Mouse (Mus musculus): ENCODE measurements around the gene Pid1. TPM values are rescaled to one million over a fixed set of nuclear protein-coding genes. Genes with fewer than 3 reads are reported as not detected.

Gene Pid1
- total RNA-seq (2021) = 18.8 and 21.2 TPM in 2 replicates
- long read RNA-seq, transcript Pid1-201 (3 exons, 2,664 nt) = major isoform, 94 of 120 reads
- long read RNA-seq, partial matches to known transcripts = 1 of 120 reads
- long read RNA-seq, other reads (novel, unspliced or antisense) = 20 of 120 reads

DNA sequence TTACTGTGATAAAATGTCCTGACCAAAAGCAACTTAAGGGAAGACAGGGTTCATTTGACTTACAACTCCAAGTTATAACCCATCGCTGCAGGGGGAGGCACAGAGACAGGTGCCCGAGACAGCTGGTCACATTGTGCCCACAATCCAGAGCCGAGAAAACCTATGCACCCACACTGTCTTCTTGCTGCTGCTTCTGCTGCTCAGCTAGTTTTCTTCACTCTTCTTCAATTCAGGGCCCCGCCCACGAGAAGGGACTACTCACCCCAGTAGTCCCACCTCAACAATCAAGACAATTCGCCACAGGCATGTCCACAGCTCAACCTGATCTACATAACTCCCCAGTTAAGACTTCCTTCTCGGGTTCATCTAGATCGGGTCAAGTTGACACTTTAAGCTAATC, at the start of gene Pid1:
Gene Pid1, minus strand, starts transcription at position 214 of the 400 bp plus-strand sequence.
- DNase-seq = no peak

- DNase-seq = no peak
These were observed 45.5 kb upstream of the Pid1 start for GRCm38 (mm10) chr1:84409514-84409913.

DNA sequence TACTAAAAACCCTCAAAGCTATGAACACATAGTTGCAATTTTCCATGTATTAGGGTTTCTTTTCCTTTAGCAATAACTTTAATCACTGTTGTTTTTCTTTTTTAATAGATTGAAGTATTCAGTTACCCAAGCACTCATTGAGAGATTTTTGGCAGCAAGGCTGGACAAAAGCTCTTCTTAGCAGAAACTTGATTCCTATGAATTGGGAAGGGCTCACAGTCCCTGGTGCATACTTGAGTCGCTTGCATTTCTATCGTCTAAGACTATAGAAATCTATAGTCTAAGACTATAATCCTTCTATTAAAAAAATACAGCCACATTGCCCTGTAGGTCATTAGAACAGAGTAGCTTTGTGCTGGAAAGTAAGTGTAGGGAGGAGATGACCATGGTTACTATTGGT, 44.9 kb upstream of the Pid1 start:
- DNase-seq = no peak

- DNase-seq = peak; percentile 15
These were observed 42.9 kb upstream of the Pid1 start for GRCm38 (mm10) chr1:84406891-84407290.

DNA sequence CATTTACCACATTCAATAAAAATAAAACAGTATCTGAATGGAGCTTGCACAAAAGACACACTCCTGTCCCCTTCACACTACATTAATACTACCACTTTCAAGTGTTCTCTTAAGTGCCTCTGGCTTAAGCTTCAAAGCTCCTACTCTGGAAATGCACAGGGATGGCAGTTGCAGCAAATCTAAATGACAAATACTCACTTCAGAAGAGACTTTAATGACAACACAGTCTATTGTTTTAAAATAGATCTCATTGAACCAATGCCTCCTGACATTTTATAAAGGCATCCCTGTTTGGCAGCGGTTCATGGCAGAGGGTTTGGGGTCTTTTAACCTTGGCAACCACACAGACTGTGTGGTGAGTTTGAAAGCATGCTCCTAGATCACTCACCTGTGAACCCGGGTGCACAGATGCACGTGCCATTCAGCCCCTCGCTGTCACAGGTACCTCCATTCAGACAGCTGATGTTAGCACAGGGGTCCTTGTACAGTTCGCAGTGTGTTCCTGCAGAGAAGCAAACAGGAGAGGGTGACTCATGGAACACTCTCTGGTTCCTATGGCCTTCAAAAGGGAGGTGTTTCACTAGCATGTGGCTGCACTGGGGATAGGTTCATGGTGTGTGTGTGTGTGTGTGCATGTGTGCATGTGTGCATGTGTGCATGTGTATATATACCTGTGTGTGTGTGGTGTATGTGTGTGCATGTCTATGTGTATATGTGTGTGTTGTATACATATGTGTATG, 41.7 kb upstream of the Pid1 start:
- DNase-seq = no peak

DNA sequence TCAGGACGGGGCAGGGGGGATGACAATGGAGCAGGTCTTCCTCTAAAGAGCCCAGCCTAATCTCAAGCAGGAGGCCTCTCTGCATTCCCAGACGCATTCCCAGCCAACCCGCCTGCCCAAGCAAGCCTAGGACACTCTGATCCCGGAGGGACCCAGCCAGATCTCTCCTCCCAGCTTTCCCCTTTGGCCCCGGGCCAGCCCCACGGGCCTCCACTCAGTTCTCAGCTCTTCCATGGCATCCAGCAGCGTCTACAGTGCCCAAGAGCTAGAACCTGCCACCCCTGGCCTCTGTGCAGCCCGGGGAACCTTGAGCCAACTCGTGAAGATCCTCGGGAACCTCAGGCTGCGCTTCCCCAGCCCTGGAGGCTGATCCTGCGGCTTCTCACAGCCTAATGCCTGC, 40.9 kb upstream of the Pid1 start:
- no peak for DNase-seq

DNA sequence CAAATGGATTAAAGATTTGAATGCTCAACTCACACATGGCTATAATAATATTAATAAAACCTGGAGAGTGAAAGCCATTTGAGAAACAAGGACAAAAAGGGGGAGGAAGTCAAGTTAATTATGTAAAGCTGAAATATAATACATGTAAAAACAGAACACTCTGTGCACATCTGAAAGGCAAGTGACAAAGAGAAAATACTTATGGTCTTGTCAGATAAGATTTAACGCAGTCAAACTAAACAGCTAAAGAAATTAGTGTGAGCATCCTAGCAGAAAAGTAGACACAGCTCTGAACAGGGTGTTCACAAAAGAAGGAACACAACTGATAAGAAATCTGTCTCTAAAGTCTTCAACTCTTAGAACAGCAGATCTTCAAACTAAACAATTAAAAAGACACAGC, 38.2 kb upstream of the Pid1 start:
- DNase-seq = no peak

GRCm38 (mm10) chr1:84399671-84400070, 35.7 kb upstream of the Pid1 start:
- no peak for DNase-seq

DNA sequence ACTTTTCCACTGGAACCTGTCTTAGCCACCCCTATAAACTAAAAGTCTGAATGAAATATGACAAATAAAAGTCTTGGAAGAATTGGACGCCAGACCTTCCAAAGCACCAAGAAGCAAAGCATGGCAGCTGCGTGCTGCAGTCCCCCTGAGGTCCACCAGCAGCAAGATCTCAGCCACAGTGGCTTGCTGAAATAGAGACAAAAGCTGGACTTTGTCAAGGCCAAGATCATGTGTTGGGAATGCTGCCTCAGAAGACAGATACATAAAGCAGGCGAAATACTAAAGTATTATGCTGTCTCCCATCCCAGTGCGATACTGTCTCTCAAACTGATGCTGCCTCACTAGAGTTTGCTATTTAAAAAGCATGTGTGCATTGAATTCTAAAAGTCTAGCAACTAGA, 35.1 kb upstream of the Pid1 start:
- DNase-seq = no peak

DNA sequence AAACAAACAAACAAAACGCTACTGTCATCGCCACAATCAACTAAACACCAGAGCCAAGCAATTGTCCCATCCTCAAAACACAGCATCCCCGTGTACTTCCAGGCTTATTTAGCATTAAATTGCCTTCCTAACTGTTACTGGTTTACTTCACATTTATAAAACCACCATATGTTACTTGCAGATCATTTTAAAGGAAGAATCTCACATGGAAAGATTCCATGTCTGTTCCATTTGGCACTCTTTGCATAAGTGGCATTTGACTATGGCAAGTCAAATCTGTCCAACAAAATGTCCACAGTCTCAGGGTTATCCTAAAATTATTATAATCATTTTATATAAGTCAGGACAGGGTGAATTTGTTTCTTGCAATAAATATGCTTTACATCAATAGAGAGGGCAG, 32.8 kb upstream of the Pid1 start:
- DNase-seq = no peak

DNA sequence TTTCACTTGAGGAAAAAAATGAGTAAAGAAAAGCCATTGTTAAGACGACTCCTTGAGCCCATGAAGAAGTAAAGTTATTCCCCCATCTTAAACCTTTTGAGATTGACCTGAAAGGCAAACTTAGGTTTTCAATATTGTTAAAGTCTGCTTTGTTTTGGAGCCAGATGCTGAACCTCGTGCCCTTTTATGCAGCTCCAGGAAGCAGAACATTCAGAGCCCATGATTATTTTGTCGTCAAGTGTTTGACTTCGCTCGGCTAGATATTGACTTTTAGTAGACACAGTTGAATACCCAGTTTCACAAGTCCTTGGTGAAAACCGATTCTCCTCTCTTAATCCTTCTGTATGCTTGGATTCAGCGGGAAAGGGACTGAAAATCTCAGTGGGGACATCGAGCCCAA, 31.9 kb upstream of the Pid1 start:
- no peak for DNase-seq

DNA sequence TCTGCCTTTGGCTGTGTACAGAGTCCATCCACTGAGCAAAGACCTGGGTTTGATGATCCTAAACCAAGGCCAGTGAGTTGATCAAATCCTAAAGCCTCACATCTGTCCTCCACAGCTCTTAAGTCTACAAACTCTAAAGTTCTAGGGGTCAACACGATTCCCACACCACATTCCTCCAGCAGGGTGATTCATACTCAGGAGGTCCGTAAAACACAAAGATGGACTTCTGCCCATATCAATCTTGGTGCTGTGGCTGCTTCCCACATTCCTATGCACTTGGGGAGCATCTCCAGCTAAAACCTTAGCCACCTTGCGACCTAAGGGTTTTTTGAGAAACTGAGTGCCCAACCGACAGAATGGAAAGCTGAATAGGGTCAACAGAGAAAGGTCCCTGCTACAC, 27.0 kb upstream of the Pid1 start:
- no peak for DNase-seq

- no peak for DNase-seq
These were observed 23.6 kb upstream of the Pid1 start for GRCm38 (mm10) chr1:84387616-84388015.

DNA sequence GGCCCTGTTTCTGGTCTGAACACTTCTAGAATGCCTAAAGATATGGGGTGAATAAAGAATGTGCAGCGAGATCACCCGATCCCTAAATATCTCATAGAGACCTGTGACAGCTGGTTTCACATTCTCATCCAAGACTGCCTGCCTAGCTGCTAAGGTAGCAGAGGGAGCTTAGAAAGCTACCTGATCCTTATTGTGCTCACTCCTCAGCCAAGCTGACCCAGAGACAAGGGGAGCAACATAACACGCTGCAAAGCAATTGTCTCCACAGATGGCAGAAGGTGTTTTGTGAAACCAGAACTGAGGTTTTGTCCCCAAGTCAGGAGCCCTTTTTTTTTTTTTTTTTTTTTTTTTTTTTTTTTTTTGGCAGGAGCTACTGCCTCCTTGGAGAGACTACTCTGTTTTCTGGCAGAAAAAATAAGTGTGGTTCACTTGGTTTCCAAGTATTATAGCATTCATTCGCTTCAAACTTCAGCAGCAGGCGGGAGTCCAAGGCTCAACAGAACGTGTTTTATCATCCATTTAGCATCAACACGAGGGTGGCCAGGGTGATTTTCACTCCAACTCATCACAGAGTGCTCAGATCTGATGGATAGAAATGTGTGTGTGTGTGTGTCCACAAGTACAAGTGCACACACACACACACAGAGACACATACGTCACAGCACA, 22.6 kb upstream of the Pid1 start:
- no peak for DNase-seq

GRCm38 (mm10) chr1:84382709-84383108, 18.7 kb upstream of the Pid1 start:
- no peak for DNase-seq

GRCm38 (mm10) chr1:84382064-84382463, 18.1 kb upstream of the Pid1 start:
- DNase-seq = no peak

- DNase-seq = no peak
These were observed 16.9 kb upstream of the Pid1 start for GRCm38 (mm10) chr1:84380895-84381294.

GRCm38 (mm10) chr1:84367733-84368132, 3.8 kb upstream of the Pid1 start:
- no peak for DNase-seq

DNA sequence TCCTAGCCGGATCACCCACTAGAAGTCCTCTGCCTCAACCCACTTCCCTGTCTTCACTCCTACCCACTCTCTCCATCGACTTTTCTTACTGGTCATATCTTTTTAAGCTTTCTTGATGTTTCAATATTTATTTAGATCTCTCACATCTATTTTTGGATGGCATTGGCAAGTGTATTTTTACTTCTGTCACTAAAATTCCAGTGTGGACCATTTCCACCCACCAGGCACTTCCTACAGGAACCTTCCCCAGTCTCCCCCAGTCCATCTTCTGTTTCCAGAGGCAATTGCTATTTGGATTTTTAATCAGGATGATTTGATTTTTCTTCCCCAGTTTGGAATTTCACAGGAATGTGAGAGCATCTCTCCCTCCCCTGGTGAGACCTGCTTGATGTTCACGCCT, 2.6 kb upstream of the Pid1 start:
- DNase-seq = no peak

DNA sequence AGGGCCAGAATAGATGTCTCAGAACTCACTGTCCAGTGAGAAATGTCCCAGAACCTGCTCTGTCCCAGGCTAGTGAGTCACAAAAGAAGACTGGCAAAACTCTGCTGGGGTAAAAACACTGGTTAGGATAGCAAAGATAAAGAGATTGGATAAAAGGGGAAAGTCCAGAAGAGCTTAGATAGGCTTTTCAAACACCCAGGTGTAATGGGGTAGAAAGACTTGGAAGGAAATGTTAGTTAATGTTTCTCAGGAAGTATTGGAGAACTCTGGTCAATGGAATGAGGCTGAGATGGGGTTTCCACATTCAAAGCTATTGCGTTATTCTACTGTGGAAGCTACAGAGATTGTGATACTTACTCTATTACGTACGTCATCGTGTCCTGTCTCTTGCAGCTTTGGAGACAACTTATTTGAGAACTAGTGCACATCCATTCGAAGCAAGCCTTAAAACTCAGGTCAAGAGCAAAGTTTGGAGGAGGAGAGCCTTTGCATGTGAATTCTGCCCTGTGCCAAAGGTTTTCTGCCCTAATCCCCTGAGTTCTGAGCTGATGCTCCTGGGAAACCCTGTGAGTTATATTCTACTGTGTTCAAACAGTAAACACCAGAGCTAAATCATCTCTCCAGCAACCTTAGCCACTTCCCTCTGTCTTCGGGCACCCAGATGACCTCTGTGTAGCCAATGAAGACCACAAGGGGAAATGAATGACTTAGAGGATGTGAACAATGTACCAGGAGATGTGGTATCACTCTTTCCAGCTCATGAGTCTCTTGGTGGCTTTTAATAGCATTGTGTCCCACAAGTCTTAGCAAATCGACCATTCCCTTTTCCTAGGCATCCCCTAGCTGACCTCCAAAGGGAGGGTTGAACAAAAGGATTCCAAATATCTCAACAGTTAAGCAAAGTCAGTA, 1.0 kb downstream of the Pid1 start:
- no peak for DNase-seq

- DNase-seq = no peak
These were observed 1.8 kb downstream of the Pid1 start for GRCm38 (mm10) chr1:84362209-84362608.

DNA sequence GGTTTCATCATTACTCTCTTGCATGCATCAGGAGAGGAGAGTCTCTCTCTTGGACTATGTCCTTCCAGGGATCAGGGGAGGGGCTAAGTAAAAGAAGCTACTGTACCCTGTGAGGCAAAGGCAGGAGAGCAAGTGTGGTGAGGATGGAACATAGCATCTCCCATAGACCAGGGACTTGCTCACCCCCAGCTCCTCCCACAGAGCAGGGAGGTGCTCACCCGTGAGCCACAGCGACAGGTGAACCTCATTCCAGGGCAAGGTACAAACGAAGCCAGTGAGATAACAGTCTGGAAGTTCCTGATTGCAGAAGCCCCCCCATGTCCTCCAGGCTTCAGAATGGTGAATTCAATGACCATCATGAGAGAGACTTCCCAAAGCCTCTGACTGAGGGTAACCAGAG, 2.6 kb downstream of the Pid1 start:
- DNase-seq = no peak
